Mouse (Mus musculus): ENCODE results near the gene Alkbh2. TPM values are rescaled to one million over a fixed set of nuclear protein-coding genes. Genes with fewer than 3 reads are reported as not detected.

Gene Alkbh2
- total RNA-seq, 2 experiments from 2014 or later = 1.6 to 3.2 TPM

DNA sequence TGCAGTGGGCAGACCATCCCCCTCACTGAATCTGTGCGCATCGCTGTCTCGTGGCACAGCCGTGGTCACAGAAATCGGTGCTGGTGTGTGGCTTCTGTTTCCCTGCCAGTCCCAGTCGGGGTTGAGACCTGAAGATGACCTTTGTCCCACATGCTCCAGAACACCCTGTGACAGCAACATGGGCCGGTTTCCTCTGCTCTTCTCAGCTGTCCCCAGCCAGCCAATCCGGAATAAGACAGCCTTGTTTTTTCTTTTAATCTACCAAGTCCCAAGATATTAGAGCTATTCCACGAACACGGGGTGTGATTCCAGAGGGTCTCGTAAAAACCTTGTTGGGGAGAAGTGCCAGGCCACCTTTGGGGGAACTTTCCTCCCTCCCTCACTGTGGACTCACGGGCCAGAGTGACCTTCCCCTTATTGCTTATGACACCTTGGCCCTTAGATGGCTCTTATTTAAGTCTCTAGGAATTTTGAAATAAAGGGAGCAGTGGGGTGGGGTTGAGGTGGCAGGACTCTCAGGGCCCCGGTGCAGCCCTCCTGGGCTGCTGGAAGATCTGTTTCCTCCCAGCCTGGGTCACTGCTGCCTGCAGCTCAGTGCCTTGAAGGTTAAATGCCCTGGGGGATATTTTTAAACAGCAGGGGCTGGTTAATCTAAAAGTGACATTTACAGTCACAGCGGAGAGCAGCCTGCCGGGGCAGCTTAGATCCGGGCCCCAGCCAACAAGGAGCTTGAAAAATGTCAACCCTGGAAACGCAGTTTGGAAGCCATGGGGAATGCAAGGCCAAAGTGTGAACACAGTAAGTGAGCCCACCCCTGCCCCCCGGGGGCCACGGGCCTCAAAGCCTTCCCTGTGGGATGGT lies 18.2 kb upstream of the Alkbh2 start, which contains the start of gene Acacb:
Gene Acacb, plus strand, starts transcription at position 508 of the 861 bp plus-strand sequence.
- no peak for ATAC-seq (ENCODE audit: poor library complexity, severe bottlenecking)

DNA sequence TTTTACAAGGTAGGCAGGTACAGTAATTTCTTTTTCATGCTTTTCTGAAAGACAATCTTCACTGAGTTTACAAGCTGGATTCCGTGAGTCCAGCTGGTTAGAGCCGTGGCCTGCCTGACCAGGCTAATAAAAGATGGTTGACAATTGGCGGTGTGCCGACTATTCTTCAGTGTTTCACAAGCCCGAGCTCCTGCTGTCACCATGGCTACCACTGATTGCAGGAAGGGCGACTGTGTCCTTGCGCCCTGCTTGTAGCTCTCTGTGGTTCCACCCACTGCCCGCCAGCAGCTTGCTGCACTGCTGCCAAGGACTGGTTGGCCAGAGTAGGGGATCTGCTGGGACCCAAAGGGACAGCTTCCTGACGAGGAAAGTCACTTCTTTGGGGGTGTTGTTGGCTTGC lies 11.2 kb upstream of the Alkbh2 start:
- ATAC-seq (ENCODE audit: poor library complexity, severe bottlenecking) = no peak

DNA sequence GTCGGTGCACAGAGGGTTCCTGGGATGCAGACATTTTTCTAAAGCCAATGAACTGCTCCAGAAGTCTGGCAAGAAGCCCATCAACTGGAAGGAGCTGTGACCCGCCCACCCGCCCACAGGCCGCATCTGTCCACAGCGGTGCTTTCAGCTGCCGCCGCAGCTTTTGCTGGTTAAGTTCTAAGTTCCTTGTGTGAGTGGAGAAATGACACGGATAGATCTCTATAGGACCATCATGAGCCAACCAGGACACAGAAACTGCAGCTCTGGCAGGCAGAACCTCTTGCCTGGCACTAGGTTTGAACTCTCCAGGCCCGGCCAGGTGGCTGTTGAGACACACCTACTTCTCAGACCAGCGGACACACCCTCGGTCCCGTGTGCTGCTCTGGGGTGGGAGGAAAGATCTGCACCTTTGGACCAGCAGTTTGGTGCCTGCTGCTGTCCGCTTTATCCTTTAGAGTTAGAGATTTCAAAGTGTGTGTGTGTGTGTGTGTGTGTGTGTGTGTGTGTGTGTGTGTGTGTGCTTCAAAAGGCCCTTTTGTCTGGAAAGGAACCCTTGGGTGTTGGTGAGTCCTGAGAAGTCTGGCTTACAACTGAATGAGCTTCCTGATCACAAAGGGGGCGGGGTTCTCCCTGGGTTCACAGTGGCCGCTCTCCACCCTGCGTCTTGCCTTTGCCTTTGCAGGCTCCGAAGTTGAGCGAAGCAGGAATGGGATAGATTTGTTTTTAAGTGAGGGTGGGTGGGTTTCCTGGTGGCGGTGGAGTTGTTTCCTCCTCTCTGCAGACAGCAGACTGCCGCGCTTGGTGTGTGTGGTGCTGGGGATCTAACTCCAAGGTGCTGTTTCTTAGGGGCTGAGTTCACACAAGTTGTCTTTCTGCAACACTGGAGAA lies 10.5 kb upstream of the Alkbh2 start:
- no peak for ATAC-seq (ENCODE audit: poor library complexity, severe bottlenecking)

DNA sequence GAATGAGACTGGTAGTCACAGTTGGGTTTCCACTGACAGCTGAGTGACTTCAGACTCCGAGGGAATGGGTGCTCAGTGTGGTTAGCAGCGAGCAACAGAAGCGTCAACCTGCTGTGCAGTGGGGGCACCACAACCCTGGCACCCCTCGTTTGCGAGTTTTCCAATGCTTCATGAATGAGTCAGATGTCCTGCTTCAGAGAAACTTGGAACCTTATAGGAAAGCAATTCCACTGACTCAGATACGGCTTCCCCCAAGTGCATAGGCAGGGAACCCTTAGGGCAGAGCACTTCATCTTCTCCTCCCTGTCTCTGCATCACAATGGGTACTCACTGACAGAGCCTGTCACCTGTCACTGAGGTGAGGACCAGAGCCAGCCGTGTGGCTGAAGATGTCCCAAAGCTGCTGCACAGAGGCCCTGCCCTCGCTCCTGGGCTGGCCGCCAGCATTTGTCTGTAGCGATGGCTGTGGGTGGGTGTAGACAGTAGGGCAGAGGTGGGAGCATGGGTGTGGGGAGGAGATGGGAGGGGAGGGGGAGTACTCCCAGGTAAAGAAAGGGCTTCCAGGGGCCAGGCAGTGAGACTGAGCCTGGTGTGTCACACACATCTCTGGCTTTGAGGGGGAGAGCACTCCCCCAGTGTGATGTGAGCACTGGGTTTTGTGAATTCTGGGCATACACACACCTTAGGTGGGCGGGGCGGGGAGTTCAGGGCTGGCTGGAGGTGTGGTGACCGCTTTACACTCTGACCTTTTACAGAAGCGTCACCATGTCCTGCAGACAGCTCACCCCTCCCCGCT lies 9.7 kb upstream of the Alkbh2 start:
- ATAC-seq (ENCODE audit: poor library complexity, severe bottlenecking) = no peak

DNA sequence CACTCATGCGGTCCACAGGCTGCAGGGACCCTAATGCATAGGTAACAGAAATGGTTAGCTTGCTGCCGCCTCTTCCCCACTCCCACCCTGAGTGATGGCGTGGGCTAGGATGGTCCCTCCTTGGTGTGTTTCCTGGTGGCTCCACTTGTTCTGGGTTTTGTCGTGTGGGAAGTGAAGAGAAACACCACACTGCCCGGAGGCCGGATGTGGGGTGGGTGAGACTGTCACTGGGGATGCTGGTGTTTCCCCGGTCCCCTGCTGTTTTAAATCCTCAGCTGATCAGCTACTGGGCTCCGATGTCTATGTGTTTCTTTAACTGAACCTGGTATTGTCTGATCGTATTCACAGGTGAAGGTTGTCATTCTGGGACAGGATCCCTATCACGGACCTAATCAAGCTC lies 7.5 kb upstream of the Alkbh2 start:
- ATAC-seq (ENCODE audit: poor library complexity, severe bottlenecking) = no peak

DNA sequence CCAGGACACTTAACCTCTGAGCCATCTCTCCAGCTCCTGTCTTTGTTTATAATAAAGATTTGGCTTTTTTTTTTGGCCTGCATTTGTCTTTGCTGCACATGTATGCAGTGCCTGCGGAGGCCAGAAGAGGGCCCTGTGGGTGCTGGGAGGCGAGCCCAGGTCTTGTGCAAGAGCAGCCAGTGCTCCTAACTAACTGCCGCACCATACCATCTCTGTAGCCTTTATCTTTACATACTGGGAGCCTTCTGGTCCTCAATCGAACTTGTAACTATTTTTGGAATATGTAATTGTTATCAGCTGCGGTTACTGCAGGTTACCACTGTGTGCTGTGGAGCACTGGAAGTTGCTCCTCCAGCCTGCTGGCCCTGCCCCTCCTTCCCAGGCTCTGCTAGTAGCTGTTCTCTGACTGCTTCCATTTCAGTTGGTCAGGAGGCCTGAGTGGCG lies 6.1 kb upstream of the Alkbh2 start:
- ATAC-seq (ENCODE audit: poor library complexity, severe bottlenecking) = peak; percentile 33; the same call in 1 of the 2 replicates

DNA sequence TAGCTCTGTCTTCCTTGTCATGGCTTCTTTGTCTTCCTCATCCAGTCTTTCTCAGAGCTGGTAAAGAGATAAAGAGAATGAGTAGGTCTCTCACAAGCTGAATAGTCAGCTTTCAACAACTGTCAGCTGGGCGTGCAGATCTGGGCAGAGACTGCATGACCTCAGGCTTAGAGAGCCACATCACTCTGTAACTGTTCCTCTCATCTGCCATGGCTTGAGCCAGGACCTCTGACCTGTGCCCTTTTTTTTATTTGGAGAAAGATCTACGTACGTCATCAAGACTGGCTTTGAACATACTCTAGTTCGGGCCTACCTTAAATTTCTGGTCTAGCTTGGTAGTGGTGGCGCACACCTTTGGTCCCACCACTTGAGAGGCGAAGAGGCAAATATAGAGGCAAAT lies 4.8 kb upstream of the Alkbh2 start:
- ATAC-seq (ENCODE audit: poor library complexity, severe bottlenecking) = no peak

DNA sequence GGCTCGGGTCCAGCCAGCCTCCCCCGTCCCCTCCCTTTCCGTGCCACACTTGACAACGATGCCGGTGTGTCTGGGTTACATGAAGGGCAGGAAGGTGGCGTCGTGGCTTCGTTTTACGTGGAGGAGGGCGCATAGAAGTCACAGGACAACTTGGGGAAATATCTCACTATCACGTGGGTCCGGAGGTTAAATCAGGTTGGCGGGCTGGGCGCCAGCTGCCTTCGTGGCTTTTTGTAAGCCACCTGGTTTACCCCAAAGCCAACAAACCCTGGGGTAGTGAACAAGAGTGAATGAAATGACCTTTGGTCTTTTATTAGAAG lies 3.5 kb upstream of the Alkbh2 start:
- no peak for ATAC-seq (ENCODE audit: poor library complexity, severe bottlenecking)

DNA sequence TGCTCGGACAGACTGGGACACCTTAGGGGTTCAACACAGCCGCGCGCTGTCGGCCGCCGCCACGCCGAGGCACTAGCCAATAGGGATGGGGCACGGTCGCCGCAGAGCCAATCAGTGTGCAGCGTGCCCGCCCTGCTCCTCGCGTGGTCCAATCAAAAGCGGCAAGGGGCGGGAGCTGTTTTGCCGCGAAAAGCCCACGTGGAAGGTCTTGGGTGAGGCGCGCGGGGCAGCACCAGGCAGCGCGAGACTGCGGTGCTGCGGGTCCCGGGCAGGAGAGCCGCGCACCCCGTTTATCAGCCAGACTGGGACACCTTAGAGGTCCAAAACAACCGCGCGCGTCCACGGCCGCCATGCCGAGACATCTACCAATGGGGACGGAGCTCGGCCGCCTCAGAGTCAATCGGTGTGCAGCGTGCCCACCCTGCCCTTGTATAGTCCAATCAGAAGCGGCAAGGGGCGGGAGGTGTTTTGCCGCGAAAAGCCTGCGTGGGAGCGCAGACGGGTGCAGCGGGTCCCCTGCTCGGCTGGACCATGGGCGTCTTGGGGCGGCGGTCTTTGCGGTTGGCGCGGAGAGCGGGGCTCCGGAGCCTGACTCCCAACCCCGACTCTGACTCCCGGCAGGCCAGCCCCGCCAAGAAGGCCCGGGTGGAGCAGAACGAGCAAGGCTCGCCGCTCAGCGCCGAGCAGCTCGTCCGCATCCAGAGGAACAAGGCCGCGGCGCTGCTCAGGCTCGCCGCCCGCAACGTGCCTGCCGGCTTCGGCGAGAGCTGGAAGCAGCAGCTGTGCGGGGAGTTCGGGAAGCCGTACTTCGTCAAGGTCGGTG lies 2.9 kb upstream of the Alkbh2 start:
- ATAC-seq (ENCODE audit: poor library complexity, severe bottlenecking) = peak; percentile 83

DNA sequence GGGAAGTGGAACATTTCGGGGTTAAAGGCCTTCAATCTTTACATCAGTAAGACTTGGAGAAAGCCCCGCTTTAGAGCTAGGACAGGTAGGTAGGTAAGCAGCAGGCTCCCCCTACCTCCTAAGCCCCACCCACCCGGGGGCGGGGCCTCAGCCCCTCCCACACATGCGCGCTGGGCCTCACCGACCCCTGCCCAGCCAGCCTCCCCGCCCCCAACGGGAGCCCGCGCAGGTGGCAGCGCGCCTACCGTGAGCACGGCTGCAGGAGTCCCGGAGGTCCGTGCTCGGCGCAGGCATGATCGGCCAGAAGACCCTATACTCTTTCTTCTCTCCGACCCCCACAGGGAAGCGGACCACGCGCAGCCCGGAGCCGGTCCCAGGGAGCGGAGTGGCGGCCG lies 2.2 kb upstream of the Alkbh2 start, which contains the start of gene Ung:
Gene Ung, plus strand, starts transcription at position 176 of the 395 bp plus-strand sequence.
- no peak for ATAC-seq (ENCODE audit: poor library complexity, severe bottlenecking)

DNA sequence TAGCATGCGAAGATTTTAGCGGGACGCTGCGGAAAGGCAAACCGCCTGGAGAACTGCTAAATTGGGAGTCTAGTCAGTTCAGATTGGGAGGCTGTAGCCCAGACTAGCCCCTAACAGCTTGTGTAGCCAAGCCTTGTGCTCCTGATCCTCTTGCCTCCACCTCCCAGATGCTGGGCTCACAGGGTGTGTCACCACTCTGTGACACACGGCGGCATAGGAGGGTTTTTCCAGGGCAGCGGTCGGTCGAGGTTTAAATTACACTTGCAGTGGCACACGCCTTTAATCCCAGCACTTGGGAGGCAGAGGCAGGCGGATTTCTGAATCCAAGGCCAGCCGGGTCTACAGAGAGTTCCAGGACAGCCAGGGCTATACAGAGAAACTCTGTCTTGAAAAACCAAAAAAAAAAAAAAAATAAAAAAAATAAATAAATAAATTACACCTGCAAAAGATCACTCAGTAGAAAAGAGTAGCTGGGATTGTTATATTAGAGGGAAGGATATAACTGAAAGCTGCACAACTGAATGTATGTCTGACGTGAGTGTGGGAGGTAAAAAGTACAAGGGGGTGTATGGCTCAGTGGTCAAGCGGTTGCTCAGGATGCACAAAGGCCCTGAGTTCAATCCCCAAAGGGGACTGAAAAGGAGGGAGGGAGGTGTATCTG lies 1.7 kb upstream of the Alkbh2 start:
- no peak for ATAC-seq (ENCODE audit: poor library complexity, severe bottlenecking)

DNA sequence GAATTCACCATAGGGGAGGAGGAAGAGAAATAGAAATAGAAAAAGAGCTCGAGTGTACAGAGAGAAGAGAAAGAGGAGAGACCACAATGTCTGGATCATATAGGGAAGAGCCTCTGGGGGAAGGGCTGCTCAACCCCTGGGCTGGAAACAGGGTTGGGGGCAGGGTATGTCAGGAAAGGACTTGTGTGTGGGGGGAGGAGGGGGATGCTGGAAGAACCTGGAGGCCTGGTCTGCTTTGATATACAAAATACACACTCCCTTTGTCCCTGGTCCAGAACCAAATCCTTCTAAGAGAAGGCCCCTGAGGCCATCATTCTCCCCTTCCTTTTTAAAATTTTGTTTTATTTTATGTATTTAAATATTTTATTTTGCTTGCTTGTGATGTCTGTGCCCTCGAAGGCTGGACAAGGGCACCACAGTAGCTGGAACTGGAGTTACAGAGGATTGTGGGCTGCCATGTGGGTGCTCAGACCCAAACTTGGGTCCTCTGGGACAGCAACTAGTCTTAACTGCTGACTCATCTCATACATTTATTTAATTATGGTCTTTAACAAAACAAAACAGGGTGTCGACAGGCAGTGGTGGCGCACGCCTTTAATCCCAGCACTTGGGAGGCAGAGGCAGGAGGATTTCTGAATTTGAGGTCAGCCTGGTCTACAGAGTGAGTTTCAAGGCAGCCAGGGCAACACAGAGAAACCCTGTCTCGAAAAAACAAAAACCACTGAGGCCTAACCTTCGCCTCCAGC lies 1.3 kb downstream of the Alkbh2 start:
- ATAC-seq (ENCODE audit: poor library complexity, severe bottlenecking) = no peak

DNA sequence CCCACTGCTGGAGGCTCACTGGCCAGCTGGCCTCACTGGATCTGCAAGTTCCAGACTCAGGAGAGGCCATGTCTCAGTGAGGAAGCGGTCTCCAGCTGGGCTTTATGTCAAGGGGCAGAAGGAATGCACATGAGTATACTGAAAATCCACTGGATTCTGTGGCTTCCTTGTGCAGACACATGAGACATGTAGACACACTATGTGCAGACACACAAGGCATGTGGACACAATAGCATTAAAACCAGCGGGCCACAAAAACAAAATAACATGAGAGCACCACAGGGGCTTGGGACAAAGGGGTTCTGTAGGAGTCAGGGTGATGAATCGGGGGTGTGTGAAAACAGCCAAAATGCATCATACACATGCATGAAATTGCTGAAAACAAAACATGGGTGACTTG lies 2.0 kb downstream of the Alkbh2 start:
- ATAC-seq (ENCODE audit: poor library complexity, severe bottlenecking) = no peak

DNA sequence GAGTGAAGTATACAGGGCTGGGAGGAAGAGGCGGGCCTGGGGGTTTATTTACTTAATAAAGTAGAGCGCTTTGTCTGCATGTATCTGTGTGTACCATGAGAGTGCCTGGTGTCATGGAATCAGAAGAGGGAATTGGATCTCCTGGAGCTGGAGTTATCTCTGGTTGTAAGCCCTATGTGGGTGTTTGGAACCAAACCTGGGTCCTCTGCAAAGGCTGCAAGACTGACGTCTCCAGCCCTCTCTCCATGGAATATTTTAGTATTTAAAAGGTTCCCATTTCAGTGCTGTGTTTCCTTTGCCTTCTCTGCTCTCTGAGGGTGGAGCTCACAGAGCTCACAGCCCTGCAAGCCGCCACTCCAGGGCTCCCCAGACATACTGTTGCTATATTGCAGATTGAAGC lies 8.2 kb downstream of the Alkbh2 start:
- ATAC-seq (ENCODE audit: poor library complexity, severe bottlenecking) = no peak

DNA sequence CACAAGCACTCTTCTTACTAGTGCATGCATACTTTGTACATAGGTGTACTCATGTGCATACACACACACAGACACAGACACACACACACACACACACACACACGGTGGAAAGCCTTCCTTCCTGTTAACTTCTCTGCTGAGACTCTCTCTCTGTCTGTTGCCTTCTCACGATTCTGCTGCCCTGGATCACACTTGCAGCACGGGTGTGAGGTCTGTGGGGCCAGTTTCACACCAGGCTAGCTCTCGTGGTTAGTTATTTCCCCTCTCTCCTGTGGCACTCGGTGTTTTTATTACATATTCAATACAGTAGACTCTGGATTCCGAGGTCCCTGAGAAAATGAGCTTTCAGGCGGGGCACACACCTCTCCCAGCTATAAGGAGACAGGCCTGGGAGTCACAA lies 11.4 kb downstream of the Alkbh2 start:
- ATAC-seq (ENCODE audit: poor library complexity, severe bottlenecking) = no peak

DNA sequence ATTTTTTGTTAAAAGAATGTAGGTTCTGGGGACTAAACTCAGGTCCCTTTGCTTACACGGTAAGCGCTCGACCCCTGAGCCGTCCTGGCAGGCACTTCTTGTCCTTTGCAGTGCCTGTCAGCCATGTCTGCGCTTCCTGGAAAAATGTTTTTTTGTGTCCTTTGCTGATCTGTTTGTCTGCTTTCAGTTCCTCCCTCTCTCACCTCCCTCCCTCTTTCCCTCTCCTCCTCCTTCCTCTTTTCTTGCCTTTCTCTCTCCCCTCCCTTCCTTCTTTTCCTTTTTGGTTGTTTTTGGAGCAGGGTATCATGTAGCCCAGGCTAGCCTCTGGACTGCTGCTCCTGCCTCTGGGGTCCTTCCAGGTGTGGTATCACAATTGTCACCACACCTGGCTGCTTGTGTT lies 13.0 kb downstream of the Alkbh2 start:
- peak; percentile 71 for ATAC-seq (ENCODE audit: poor library complexity, severe bottlenecking)

DNA sequence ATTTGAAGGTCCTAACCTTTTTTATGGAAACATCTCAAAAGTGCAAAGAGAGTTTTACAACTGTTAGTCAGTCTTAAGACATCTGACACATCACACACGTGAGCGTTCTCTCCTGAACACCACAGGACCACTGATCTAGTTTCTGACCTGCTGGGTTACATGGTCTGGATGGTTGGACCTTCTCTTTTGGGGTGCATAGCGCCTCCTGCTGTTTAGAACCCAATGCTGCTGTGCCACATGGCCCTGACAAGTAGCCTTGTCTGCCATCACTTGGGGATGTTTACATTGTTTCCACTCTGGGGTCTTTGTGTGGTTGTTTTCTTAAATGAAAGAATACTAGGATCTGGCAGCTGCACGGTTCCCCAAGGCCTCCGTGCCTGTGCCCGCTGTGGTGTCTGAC lies 14.7 kb downstream of the Alkbh2 start:
- ATAC-seq (ENCODE audit: poor library complexity, severe bottlenecking) = no peak

DNA sequence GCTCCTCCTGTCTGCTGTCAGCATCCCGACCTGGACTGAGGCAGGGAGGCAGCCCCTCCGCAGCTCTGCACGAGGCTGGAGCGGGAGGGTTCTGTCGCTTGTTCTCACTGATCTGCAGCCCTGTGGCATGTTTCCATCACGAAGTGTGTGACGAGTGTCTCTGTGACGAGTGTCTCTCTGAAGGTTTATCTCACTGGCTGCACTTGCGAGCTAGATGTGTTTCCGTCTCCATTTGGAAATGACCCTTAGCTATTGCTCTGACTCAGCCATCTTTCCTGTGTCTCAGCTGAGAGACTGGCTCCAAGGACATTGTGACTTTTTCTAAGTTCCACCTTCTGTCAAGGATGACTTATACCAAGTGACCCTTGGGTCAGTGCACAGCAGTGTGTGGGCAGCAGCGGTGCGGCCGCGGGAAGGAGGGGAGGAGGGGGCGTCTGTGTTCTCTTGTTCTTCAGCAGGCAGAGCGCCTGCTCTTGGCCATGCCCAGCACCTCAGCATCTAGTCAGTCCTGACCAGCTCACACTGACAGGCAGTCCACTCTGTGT lies 21.6 kb downstream of the Alkbh2 start:
- ATAC-seq (ENCODE audit: poor library complexity, severe bottlenecking) = no peak

DNA sequence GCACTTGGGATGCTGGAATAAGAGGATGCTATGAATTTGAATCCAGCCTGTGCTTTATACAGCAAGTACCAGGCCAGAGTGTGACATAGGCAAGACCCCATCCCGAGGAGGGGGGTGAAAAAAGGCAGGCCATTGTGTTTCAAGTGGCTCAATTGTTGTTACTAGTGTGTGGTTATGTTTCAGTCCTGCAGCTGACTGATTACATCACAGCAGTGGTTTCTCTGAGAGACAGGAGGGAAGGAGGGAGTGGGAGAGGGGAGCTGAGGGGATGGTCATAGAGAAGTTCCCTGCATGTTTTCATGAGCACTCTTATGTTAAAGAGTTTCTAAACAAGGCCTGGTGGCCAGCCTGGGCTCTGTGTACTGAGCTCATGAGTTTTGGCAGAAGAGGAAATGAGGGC lies 25.2 kb downstream of the Alkbh2 start:
- no peak for ATAC-seq (ENCODE audit: poor library complexity, severe bottlenecking)
